In the genomic region with DNA sequence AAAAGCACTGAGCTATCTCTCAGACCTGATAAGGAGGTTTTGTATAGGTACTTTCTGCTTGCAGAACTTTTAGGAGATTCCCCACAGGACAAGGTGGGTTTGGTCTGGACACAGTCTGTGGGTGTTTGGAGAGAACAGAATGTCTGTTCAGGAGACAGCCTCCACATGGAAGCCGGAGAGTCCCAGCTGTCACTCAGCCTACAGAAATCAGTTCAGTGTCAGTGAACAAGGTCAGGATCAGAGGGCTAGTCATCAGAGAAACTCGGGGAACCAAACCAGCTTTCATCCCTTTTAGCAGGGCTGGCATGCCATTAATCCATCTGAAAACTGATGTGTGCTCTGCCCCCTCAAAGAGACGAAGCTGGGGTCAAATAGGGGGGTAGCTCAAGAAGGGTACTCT, we compare ENCODE assay signal across 13 mouse cellular contexts.
"Had no signal": no experiment of that assay in that cellular context is flagged by ENCODE, and none has a peak within 500 bp of the region (broad histone marks: within the 10 kb centered on the region; RNA-seq: fewer than 3 reads in every experiment).

No protein-coding gene starts in this region.

- DNase-seq: kidney, adult 11 months; kidney, postnatal 14 days; layer of hippocampus, adult 9-11 months; layer of hippocampus, postnatal 36 days; liver; liver, embryonic 13.5 days; lung, adult 18-20 months; midbrain, embryonic 14.5 days; thymus, adult 18-20 months; thymus, postnatal 14 days had no signal

- H3K4me2 ChIP-seq: limb, embryonic 12.5 days; liver, embryonic 13.5 days; neural tube, embryonic 15.5 days had no signal

- H3K4me3 ChIP-seq: limb, embryonic 12.5 days; liver, embryonic 13.5 days; myocyte; neural tube, embryonic 15.5 days had no signal

- H3K27me3 ChIP-seq: liver, embryonic 13.5 days; neural tube, embryonic 15.5 days had no signal

- H3K27ac ChIP-seq: limb, embryonic 12.5 days; liver, embryonic 13.5 days; neural tube, embryonic 15.5 days had no signal

- H3K9me3 ChIP-seq: limb, embryonic 12.5 days; liver, embryonic 13.5 days; neural tube, embryonic 15.5 days had no signal

- H3K9ac ChIP-seq: limb, embryonic 12.5 days; liver, embryonic 13.5 days; neural tube, embryonic 15.5 days had no signal

- H3K36me3 ChIP-seq: limb, embryonic 12.5 days; liver, embryonic 13.5 days; neural tube, embryonic 15.5 days had no signal
